Mouse (Mus musculus) kidney, embryonic 14.5 days (tissue): ENCODE measurements around the gene 1700086D15Rik. TPM values are rescaled to one million over a fixed set of nuclear protein-coding genes. Genes with fewer than 3 reads are reported as not detected.

Experiments
- ATAC-seq: fragments of 200-750 bp; cut with Nextera tagmentation; 2 replicates; pipeline ENCODE4 v1.8.0; 2017; ENCODE audit warnings: moderate number of reproducible peaks, mild to moderate bottlenecking, moderate TSS enrichment, moderate library complexity; ENCODE audit not compliant: low FRiP score, low TSS enrichment
- H3K27ac ChIP-seq: fragments of 300-500 bp; sonication (generic); 2 replicates; pipeline ENCODE4 v1.5.1; 2014; ENCODE audit warnings: low read depth, mild to moderate bottlenecking, low read length, moderate library complexity, mixed read lengths
- H3K27me3 ChIP-seq: fragments of 300-500 bp; sonication (generic); 2 replicates; pipeline ENCODE4 v1.6.1; 2014; ENCODE audit warnings: mild to moderate bottlenecking, low read length; ENCODE audit not compliant: control insufficient read depth, insufficient read depth
- H3K36me3 ChIP-seq: fragments of 300-500 bp; sonication (generic); 2 replicates; pipeline ENCODE4 v1.6.1; 2014; ENCODE audit warnings: low read length, mixed read lengths; ENCODE audit not compliant: control insufficient read depth, insufficient read depth
- H3K4me1 ChIP-seq: fragments of 300-500 bp; sonication (generic); 2 replicates; pipeline ENCODE4 v1.6.1; 2014; ENCODE audit warnings: low read length, mixed read lengths; ENCODE audit not compliant: control insufficient read depth, insufficient read depth
- H3K4me2 ChIP-seq: fragments of 300-500 bp; sonication (generic); replicated peaks from 2 replicates; pipeline ENCODE4 v1.6.1; 2014; ENCODE audit warnings: low read depth, mild to moderate bottlenecking, low read length
- H3K4me3 ChIP-seq: fragments of 300-500 bp; sonication (generic); 2 replicates; pipeline ENCODE4 v1.5.1; 2014; ENCODE audit warnings: mild to moderate bottlenecking, low read length
- H3K9ac ChIP-seq: fragments of 300-500 bp; sonication (generic); 2 replicates; pipeline ENCODE4 v1.6.1; 2014; ENCODE audit warnings: low read depth, mild to moderate bottlenecking, low read length, moderate library complexity
- H3K9me3 ChIP-seq: fragments of 300-500 bp; sonication (generic); 2 replicates; pipeline ENCODE4 v1.6.1; 2016; ENCODE audit warnings: low read length; ENCODE audit not compliant: control insufficient read depth
- WGBS: fragments of 180-500 bp; shearing (Covaris S2); extraction: QIAGEN DNeasy Blood & Tissue Kit; methylation state at CpG from one replicate; pipeline ENCODE4 v1.1.7; 2014; 5-methylcytosine and 5-hydroxymethylcytosine counted together
- polyA plus RNA-seq: library from polyadenylated mRNA; unstranded; fragments of >200 nt; fragmentation: Nextera tagmentation; extraction: Ambion mirVana; gene quantifications from 2 replicates; pipeline ENCODE4 v1.2.1, GENCODE M21; 2014

The 1700086D15Rik gene
- polyA plus RNA-seq, result not detected in 2 replicates

DNA sequence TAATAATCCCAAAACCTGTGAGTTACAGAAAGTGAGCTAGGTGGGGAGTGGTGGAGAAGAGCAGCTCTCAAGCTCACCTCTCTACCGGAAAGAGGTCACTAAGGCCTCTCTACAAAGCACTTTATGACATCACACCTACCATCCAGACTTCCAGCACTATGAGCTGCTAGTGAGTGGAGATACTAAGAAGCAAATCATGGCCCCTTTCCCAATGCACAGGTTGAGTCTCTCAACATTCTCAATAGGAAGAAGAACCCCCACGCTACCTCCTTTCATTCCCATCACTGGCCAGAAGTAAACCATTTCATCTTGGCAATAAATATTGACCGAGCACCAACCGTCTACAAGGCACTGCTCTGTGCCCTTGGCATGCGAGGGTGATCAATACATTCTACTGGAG is at the start of gene 1700086D15Rik:
1700086D15Rik (minus strand) TSS at position 101 of the 400 bp plus-strand sequence.
- H3K36me3 ChIP-seq, result no peaks in the 10 kb centered on the region
- H3K27ac ChIP-seq, result no peak within 1 kb of the TSS
- no peaks in the 10 kb centered on the region for H3K9me3 ChIP-seq
- H3K4me1 ChIP-seq, result peaks cover 10% of the 10 kb centered on the region; the same call in 1 of the 2 replicates
- 88% methylated on average over 5 of the region's 5 CpGs for WGBS
- H3K9ac ChIP-seq, result no peak within 1 kb of the TSS
- no peaks in the 10 kb centered on the region; the same call in 1 of the 2 replicates for H3K27me3 ChIP-seq
- ATAC-seq, result no peak
- no peak within 1 kb of the TSS for H3K4me3 ChIP-seq
- no peak within 1 kb of the TSS for H3K4me2 ChIP-seq

DNA sequence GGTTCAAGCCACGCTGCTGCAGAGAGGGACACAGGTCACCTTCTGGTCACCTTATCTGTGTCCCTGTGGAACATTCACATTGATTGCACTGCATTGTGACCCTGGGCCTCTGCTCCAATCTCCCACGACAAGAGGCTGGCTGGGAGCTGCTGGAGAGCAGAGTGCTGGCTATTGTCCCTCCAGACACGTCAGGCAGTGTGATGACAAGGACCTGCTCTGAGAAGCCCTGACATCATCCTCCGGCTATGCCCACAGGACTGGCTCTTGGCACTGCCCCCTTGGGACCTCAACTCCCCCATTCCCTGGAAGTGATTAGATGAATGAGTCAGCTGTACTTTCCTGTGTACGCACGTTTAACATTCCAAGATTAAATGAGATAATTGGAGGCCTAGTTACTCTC is 49.8 kb upstream of the 1700086D15Rik start:
- H3K27ac ChIP-seq, result no peak overlapping the region
- H3K27me3 ChIP-seq, result no peaks in the 10 kb centered on the region
- ATAC-seq, result no peak
- H3K9me3 ChIP-seq, result no peaks in the 10 kb centered on the region
- no peak overlapping the region for H3K4me3 ChIP-seq
- no peaks in the 10 kb centered on the region for H3K4me1 ChIP-seq
- no peaks in the 10 kb centered on the region for H3K36me3 ChIP-seq
- no peak overlapping the region for H3K4me2 ChIP-seq
- WGBS, result 58% methylated on average over 6 of the region's 6 CpGs
- no peak overlapping the region for H3K9ac ChIP-seq

DNA sequence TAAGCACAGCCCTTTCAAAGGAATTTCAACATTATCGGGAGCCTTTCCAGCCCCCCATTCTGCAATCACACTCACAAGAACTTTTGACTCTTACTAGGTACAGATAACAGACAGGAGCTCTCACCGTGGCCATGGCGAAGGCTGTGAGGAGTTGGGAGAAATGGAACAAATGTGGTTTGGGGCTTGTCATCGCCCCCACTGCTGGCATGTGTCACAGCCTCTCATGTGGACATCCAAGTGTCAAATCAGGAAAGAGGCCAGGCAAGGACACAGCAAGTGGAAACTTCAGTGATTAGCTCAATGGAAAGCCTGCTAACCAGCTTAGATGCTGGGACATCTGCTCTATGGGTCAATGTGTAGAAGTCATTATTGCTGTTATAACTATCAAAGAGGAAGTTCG is 45.6 kb upstream of the 1700086D15Rik start:
- no peak overlapping the region for H3K4me2 ChIP-seq
- no peak for ATAC-seq
- no peaks in the 10 kb centered on the region for H3K4me1 ChIP-seq
- H3K36me3 ChIP-seq, result no peaks in the 10 kb centered on the region
- no peak overlapping the region for H3K4me3 ChIP-seq
- H3K27ac ChIP-seq, result no peak overlapping the region
- no peaks in the 10 kb centered on the region for H3K27me3 ChIP-seq
- 80% methylated on average over 5 of the region's 5 CpGs for WGBS
- no peak overlapping the region for H3K9ac ChIP-seq
- no peaks in the 10 kb centered on the region for H3K9me3 ChIP-seq

DNA sequence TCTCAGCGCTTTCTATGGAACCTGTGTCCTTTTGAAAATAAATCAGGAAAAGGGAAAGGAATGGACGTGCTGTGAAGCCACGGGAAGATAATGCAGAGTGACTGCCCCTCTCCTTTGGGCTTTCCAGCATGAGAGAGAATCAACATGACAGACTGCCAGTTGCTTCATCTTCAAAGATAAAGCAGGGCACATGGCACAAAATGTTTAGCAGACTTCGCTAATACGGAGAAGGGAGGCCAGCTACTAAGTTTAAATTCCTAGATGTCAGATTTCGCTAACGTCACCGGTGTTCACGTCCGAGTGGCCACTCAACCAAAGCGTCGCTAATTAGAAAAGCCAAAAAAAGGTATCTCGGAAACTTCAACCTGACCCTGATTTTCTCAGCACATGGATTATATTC is 45.0 kb upstream of the 1700086D15Rik start:
- no peak overlapping the region for H3K27ac ChIP-seq
- WGBS, result 59% methylated on average over 13 of the region's 13 CpGs
- no peak overlapping the region for H3K4me2 ChIP-seq
- no peaks in the 10 kb centered on the region for H3K27me3 ChIP-seq
- H3K36me3 ChIP-seq, result no peaks in the 10 kb centered on the region
- ATAC-seq, result no peak
- no peak overlapping the region for H3K9ac ChIP-seq
- no peaks in the 10 kb centered on the region for H3K9me3 ChIP-seq
- H3K4me1 ChIP-seq, result no peaks in the 10 kb centered on the region
- no peak overlapping the region for H3K4me3 ChIP-seq

DNA sequence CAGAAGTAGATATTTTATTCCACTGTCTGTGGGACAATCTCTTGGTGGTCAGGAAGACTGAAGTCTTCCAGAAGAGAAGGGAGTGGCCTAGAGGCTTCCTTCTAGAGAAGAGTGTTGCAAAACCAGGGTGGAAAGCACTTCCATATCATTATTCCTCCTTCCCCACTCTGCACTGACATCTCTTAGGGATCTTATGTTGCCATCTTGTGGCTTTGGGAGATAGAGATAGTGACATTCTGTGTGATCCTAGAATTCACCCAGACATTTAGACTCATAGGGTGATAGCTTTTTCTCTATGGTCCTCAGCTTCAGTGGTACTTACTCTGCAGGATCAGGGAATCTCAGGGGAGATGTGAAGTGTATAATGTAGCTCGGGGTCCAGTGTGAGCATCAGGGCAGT is 43.3 kb upstream of the 1700086D15Rik start:
- H3K36me3 ChIP-seq, result no peaks in the 10 kb centered on the region
- WGBS, result 67% methylated on average over 1 of the region's 1 CpGs
- ATAC-seq, result no peak
- H3K4me3 ChIP-seq, result no peak overlapping the region
- no peak overlapping the region for H3K9ac ChIP-seq
- H3K4me2 ChIP-seq, result no peak overlapping the region
- no peaks in the 10 kb centered on the region for H3K4me1 ChIP-seq
- H3K27ac ChIP-seq, result no peak overlapping the region
- H3K27me3 ChIP-seq, result no peaks in the 10 kb centered on the region
- no peaks in the 10 kb centered on the region for H3K9me3 ChIP-seq

DNA sequence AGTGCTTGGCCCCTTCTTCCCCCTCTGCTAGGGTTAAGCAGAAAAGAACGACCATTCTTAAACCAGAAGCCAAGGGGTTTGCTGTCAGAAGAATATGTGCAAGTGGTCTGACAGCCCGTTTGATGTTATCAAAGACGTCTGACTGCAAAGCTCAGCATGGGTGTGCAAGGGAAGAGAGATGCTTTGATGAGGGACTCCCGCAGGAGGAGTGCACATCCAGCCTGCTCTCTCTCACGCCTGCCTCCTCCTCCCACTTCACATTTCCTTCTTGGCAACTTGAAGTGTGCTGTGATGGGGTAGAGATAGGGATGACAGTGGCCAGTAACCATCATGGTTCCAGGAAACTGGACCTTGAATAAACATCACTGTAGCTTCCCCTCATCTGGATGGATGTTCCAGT is 42.5 kb upstream of the 1700086D15Rik start:
- Histone ChIP-seq H3K36me3 (no peaks in the 10 kb centered on the region), H3K27me3 (no peaks in the 10 kb centered on the region), H3K4me3 (no peak overlapping the region), H3K9ac (no peak overlapping the region), H3K9me3 (no peaks in the 10 kb centered on the region), H3K27ac (no peak overlapping the region), H3K4me1 (no peaks in the 10 kb centered on the region), H3K4me2 (no peak overlapping the region)
- 45% methylated on average over 5 of the region's 5 CpGs for WGBS
- ATAC-seq, result no peak

DNA sequence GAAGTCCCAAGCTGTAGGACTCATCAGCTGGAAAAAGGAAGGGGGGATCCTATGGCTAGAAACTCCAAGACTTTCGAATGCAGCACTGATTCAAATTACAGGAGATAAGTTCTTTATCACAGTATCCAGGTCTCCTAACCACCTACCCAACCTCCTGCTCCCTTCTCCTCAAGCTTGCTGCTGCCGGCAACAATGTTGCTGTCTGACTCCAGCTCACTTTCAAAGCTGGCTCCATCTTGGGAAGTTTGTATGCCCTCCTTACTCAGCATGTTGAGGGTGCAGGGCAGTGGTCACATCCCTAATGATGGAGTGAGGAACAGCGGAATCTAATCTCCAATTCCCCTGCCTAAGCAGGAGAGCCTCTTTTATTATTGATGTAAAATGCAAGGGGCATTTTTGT is 38.3 kb upstream of the 1700086D15Rik start:
- no peaks in the 10 kb centered on the region for H3K9me3 ChIP-seq
- ATAC-seq, result no peak

DNA sequence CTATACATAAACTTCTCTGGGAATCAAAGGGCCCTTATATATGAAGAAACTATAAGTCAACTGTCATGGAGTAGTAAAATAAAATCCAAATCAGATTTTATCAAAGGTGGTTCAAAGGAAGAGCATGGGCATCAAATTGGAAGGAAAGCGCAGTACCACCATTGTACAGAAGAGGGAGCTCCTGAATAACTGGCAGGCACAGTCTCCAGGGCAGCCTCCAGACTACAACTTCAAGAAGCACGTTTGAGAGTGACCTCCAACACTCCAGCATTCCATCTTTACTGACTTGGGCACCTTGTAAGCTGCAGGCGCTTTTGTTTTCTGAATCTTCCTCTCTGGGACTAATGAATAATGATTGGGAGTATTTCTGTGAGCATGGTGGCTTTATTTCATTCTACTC is 37.6 kb upstream of the 1700086D15Rik start:
- Histone ChIP-seq H3K4me2 (no peak overlapping the region), H3K4me1 (no peaks in the 10 kb centered on the region), H3K27me3 (no peaks in the 10 kb centered on the region), H3K27ac (no peak overlapping the region), H3K36me3 (no peaks in the 10 kb centered on the region), H3K9me3 (no peaks in the 10 kb centered on the region), H3K9ac (no peak overlapping the region), H3K4me3 (no peak overlapping the region)
- ATAC-seq, result no peak
- WGBS, result 5% methylated on average over 3 of the region's 3 CpGs

More for the DNA sequence above, 38.3 kb upstream of the 1700086D15Rik start:
- Histone ChIP-seq H3K9ac (no peak overlapping the region), H3K4me2 (no peak overlapping the region), H3K27me3 (no peaks in the 10 kb centered on the region), H3K4me3 (no peak overlapping the region), H3K27ac (no peak overlapping the region), H3K4me1 (no peaks in the 10 kb centered on the region), H3K36me3 (no peaks in the 10 kb centered on the region)
- 93% methylated on average over 3 of the region's 3 CpGs for WGBS

DNA sequence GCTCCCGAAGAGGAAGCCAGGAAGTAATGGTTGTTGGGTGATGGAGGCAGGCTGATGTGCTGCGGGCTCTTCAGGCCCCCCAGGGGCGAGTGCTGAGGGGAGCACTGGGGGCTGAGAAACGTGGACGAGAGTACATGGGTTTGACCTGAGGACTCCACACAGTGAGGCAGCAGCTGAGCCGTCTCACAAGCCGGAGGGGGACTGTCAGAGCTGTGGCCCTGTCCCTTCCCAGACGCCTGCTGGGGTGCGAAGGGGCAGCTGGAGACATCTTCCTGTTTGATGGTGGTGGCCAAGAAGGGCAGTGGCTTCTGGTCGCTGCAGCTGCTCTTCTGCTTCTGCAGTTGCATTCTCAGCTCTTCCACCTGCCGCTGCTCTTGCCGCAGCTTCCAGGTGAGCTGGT is 27.3 kb upstream of the 1700086D15Rik start:
- ATAC-seq, result no peak
- WGBS, result 81% methylated on average over 12 of the region's 12 CpGs
- no peak overlapping the region for H3K4me2 ChIP-seq
- no peaks in the 10 kb centered on the region for H3K4me1 ChIP-seq
- no peaks in the 10 kb centered on the region for H3K27me3 ChIP-seq
- H3K4me3 ChIP-seq, result no peak overlapping the region
- H3K27ac ChIP-seq, result no peak overlapping the region
- no peaks in the 10 kb centered on the region for H3K9me3 ChIP-seq
- no peaks in the 10 kb centered on the region for H3K36me3 ChIP-seq
- H3K9ac ChIP-seq, result no peak overlapping the region; the same call in 1 of the 2 replicates
